Mouse (Mus musculus): ENCODE measurements around the gene Naa35. TPM values are rescaled to one million over a fixed set of nuclear protein-coding genes. Genes with fewer than 3 reads are reported as not detected.

The Naa35 gene
- polyA plus RNA-seq (2015; fragmentation: Nextera tagmentation; extraction: Ambion mirVana) = 92.7 and 95.0 TPM in 2 replicates

GRCm38 (mm10) chr13:59584947-59585647 lies at the start of gene Naa35, which contains the start of gene Agtpbp1:
Gene Naa35 (plus strand): TSS chr13:59585259.
Gene Agtpbp1 (minus strand): TSS chr13:59585227.

GRCm38 (mm10) chr13:59675151-59676011 lies 90.3 kb downstream of the Naa35 start, which contains the start of gene Golm1:
Gene Golm1 (minus strand): TSS chr13:59675811.

Other genes starting within 250 kb of the Naa35 start
- gene Agtpbp1, start within 50 bp of the Naa35 start, polyA plus RNA-seq (2015; fragmentation: Nextera tagmentation; extraction: Ambion mirVana) = 67.5 and 78.3 TPM in 2 replicates
- gene Golm1, start 90.6 kb downstream of the Naa35 start, polyA plus RNA-seq (2015; fragmentation: Nextera tagmentation; extraction: Ambion mirVana) = 15.0 and 17.0 TPM in 2 replicates
- gene 4921517D22Rik, start 108.8 kb downstream of the Naa35 start, polyA plus RNA-seq (2015; fragmentation: Nextera tagmentation; extraction: Ambion mirVana) = not detected in 2 replicates
- gene Spata31d1a, start 125.1 kb downstream of the Naa35 start, polyA plus RNA-seq (2015; fragmentation: Nextera tagmentation; extraction: Ambion mirVana) = 0.04 and 0.08 TPM in 2 replicates
- gene Spata31d1b, start 127.0 kb downstream of the Naa35 start, polyA plus RNA-seq (2015; fragmentation: Nextera tagmentation; extraction: Ambion mirVana) = not detected in 2 replicates
- gene Spata31d1d, start 146.5 kb downstream of the Naa35 start, polyA plus RNA-seq (2015; fragmentation: Nextera tagmentation; extraction: Ambion mirVana) = 0.05 and 0.09 TPM in 2 replicates
- gene 1700014D04Rik, start 161.5 kb downstream of the Naa35 start, polyA plus RNA-seq (2015; fragmentation: Nextera tagmentation; extraction: Ambion mirVana) = 0.27 TPM in 1 of 2 replicates, not detected in the other
- gene Isca1, start 184.6 kb downstream of the Naa35 start, polyA plus RNA-seq (2015; fragmentation: Nextera tagmentation; extraction: Ambion mirVana) = 163 and 167 TPM in 2 replicates
- gene Gm49354, start 197.0 kb downstream of the Naa35 start, polyA plus RNA-seq (2015; fragmentation: Nextera tagmentation; extraction: Ambion mirVana) = not detected in 2 replicates
- gene Tut7, start 237.9 kb downstream of the Naa35 start, polyA plus RNA-seq (2015; fragmentation: Nextera tagmentation; extraction: Ambion mirVana) = 31.3 and 34.6 TPM in 2 replicates